Mouse (Mus musculus): ENCODE results near the gene Elmo1. TPM values are rescaled to one million over a fixed set of nuclear protein-coding genes. Genes with fewer than 3 reads are reported as not detected.

Gene Elmo1
- total and polyA plus RNA-seq, 3 experiments = 23.1 to 50.2 (median 32.2) TPM

DNA sequence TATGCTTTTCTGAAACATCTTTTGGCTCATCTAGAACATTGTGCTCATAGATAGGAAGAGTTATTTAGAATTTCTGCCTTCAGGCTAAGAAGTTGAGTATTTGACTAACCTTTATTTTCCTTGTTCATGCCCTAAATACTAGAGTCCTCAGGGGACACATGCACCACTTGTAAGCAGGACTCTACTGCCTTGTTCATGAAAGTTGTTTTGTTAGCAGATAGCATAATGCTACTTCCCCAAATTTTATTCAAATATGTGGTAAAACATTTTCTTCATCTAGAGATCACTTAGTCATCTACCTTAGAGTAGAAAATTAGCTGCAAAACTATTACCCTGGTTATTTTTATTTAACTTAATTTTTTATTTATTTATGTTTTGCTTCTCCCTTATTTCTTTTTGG is 18.4 kb upstream of the Elmo1 start:
- no peak overlapping the region for H3K9ac ChIP-seq (ENCODE audit: insufficient read depth, low read depth)
- no peaks in the 10 kb centered on the region for H3K36me3 ChIP-seq (replicated peaks in 1 of 2; ENCODE audit: control insufficient read depth in 1 of 2, insufficient read depth in 1 of 2, low read length in 1 of 2)
- H3K27ac ChIP-seq (ENCODE audit: insufficient read depth, low read depth) = no peak overlapping the region
- H3K9me3 ChIP-seq (replicated peaks; ENCODE audit: low read length) = peaks cover 3% of the 10 kb centered on the region
- DNase-seq (ENCODE audit: extremely low read depth) = peak; percentile 24
- no peak overlapping the region for H3K4me2 ChIP-seq (ENCODE audit: insufficient read depth, low read depth, poor library complexity, severe bottlenecking)
- dilution Hi-C loops (cut with MboI; ENCODE audit: extremely low pct_ligation_motif_present, extremely low pct_unique_long_range_greater_than_20kb, low sequenced_read_pairs) (no loop called here), in situ Hi-C loops (cut with MboI; ENCODE audit: low pct_ligation_motif_present, low pct_unique_long_range_greater_than_20kb, low sequenced_read_pairs) (no loop called here)
- H3K4me3 ChIP-seq (replicated peaks in 1 of 3; ENCODE audit: low read depth in 2 of 3, low read length in 2 of 3, poor library complexity in 1 of 3) = no peak overlapping the region
- TF ChIP-seq MYC (IDR thresholded peaks at IDR 0.05; ENCODE audit: low read depth, low read length) = no peak
- TF ChIP-seq CHD1 (IDR thresholded peaks at IDR 0.05; ENCODE audit: low read depth, low read length) = no peak
- TF ChIP-seq IRF4 (IDR thresholded peaks at IDR 0.05; ENCODE audit: low read depth, low read length) = no peak
- no peak for TF ChIP-seq MXI1 (IDR thresholded peaks at IDR 0.05; ENCODE audit: low read depth, low read length)
- no peak for TF ChIP-seq RCOR1 (conservative IDR thresholded peaks at IDR 0.05; ENCODE audit: low read depth, low read length)
- no peak for TF ChIP-seq SIN3A (IDR thresholded peaks at IDR 0.05; ENCODE audit: low read length)
- TF ChIP-seq RAD21 (IDR thresholded peaks at IDR 0.05; ENCODE audit: low read depth, low read length) = no peak
- TF ChIP-seq PAX5 (IDR thresholded peaks at IDR 0.05; ENCODE audit: low read length) = no peak
- TF ChIP-seq TBP (conservative IDR thresholded peaks at IDR 0.05; ENCODE audit: low read depth, low read length) = no peak
- TF ChIP-seq JUND (conservative IDR thresholded peaks at IDR 0.05; ENCODE audit: low read depth, low read length) = no peak
- TF ChIP-seq CTCF (conservative IDR thresholded peaks at IDR 0.05 in 1 of 2, IDR thresholded peaks at IDR 0.05 in 1 of 2; ENCODE audit: low read depth in 2 of 2, low read length in 2 of 2) = no peak
- TF ChIP-seq ZMIZ1 (IDR thresholded peaks at IDR 0.05; ENCODE audit: low read depth, low read length) = no peak
- no peak for TF ChIP-seq ZC3H11A (IDR thresholded peaks at IDR 0.05; ENCODE audit: low read depth, low read length)
- no peak for TF ChIP-seq BHLHE40 (IDR thresholded peaks at IDR 0.05; ENCODE audit: low read depth, low read length)
- no peak for TF ChIP-seq EP300 (IDR thresholded peaks at IDR 0.05; ENCODE audit: low read length)
- no peak for TF ChIP-seq ETS1 (conservative IDR thresholded peaks at IDR 0.05; ENCODE audit: low read depth, low read length)
- TF ChIP-seq POLR2A (IDR thresholded peaks at IDR 0.05; ENCODE audit: low read depth, low read length) = no peak
- H3K27me3 ChIP-seq (replicated peaks) = no peaks in the 10 kb centered on the region
- peaks cover 0 to 12% of the 10 kb centered on the region in 2 experiments; a peak in 2 of 4 replicates for H3K4me1 ChIP-seq (ENCODE audit: control insufficient read depth in 1 of 2, insufficient read depth in 2 of 2)
- H3K79me2 ChIP-seq (replicated peaks; ENCODE audit: control insufficient read depth, extremely low read depth, insufficient read depth, poor library complexity, severe bottlenecking) = no peaks in the 10 kb centered on the region

DNA sequence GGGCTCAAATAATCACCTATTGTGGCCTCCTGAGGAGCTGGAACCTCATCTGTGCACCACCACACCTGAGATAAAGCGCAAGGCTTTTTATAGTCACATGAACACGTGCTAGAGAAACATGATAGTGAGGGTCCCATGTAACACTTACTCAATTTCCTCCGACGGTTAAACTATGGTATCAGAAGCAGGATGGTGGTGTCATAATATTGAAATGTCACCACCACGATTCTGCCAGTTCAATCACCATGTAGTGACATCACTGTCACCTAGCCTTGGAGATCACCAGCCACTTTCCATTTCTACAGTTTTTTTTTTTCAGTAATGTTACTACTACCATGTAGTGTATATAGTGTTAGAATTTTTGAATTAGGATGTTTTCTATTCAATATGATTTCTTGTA is 17.4 kb upstream of the Elmo1 start:
- dilution Hi-C loops (cut with MboI; ENCODE audit: extremely low pct_ligation_motif_present, extremely low pct_unique_long_range_greater_than_20kb, low sequenced_read_pairs) = no loop called here
- in situ Hi-C loops (cut with MboI; ENCODE audit: low pct_ligation_motif_present, low pct_unique_long_range_greater_than_20kb, low sequenced_read_pairs) = no loop called here
- peaks cover 3% of the 10 kb centered on the region for H3K9me3 ChIP-seq (replicated peaks; ENCODE audit: low read length)
- no peak overlapping the region for H3K27ac ChIP-seq (ENCODE audit: insufficient read depth, low read depth)
- no peaks in the 10 kb centered on the region for H3K36me3 ChIP-seq (replicated peaks in 1 of 2; ENCODE audit: control insufficient read depth in 1 of 2, insufficient read depth in 1 of 2, low read length in 1 of 2)
- H3K9ac ChIP-seq (ENCODE audit: insufficient read depth, low read depth) = no peak overlapping the region
- H3K27me3 ChIP-seq (replicated peaks) = no peaks in the 10 kb centered on the region
- TF ChIP-seq RAD21 (IDR thresholded peaks at IDR 0.05; ENCODE audit: low read depth, low read length) = no peak
- no peak for TF ChIP-seq PAX5 (IDR thresholded peaks at IDR 0.05; ENCODE audit: low read length)
- no peak for TF ChIP-seq MAFK (IDR thresholded peaks at IDR 0.05; ENCODE audit: insufficient replicate concordance, low read length)
- no peak for TF ChIP-seq ZNF384 (IDR thresholded peaks at IDR 0.05; ENCODE audit: low read depth, low read length)
- no peak for TF ChIP-seq MAX (IDR thresholded peaks at IDR 0.05; ENCODE audit: low read length)
- no peak for TF ChIP-seq CTCF (conservative IDR thresholded peaks at IDR 0.05 in 1 of 2, IDR thresholded peaks at IDR 0.05 in 1 of 2; ENCODE audit: low read depth in 2 of 2, low read length in 2 of 2)
- TF ChIP-seq MEF2A (IDR thresholded peaks at IDR 0.05; ENCODE audit: borderline replicate concordance, low read depth, low read length) = no peak
- no peak for TF ChIP-seq CHD2 (IDR thresholded peaks at IDR 0.05; ENCODE audit: low read length)
- TF ChIP-seq CHD1 (IDR thresholded peaks at IDR 0.05; ENCODE audit: low read depth, low read length) = no peak
- no peak overlapping the region for H3K4me3 ChIP-seq (replicated peaks in 1 of 3; ENCODE audit: low read depth in 2 of 3, low read length in 2 of 3, poor library complexity in 1 of 3)
- H3K4me1 ChIP-seq (ENCODE audit: control insufficient read depth in 1 of 2, insufficient read depth in 2 of 2) = peaks cover 0 to 12% of the 10 kb centered on the region in 2 experiments; a peak in 2 of 4 replicates
- H3K4me2 ChIP-seq (ENCODE audit: insufficient read depth, low read depth, poor library complexity, severe bottlenecking) = no peak overlapping the region
- DNase-seq (ENCODE audit: extremely low read depth) = no peak
- no peaks in the 10 kb centered on the region for H3K79me2 ChIP-seq (replicated peaks; ENCODE audit: control insufficient read depth, extremely low read depth, insufficient read depth, poor library complexity, severe bottlenecking)
